Mouse (Mus musculus): ENCODE measurements around the gene Prss33. TPM values are rescaled to one million over a fixed set of nuclear protein-coding genes. Genes with fewer than 3 reads are reported as not detected.

Prss33 gene
- polyA plus RNA-seq, 1 experiment from 2014 or later = 0.21 TPM

GRCm38 (mm10) chr17:23831201-23831600 lies 4.7 kb downstream of the Prss33 start:
- no peak overlapping the region for H3K4me3 ChIP-seq (replicated peaks; ENCODE audit: low read length)
- ATAC-seq (ENCODE audit: insufficient read depth, low FRiP score) = no peak
- WGBS = 90% methylated on average over 1 of the region's 1 CpGs
- H3K4me1 ChIP-seq (ENCODE audit: control insufficient read depth, insufficient read depth, low read length) = peaks cover 14% of the 10 kb centered on the region
- H3K27ac ChIP-seq (ENCODE audit: low read length) = no peak overlapping the region
- no peaks in the 10 kb centered on the region for H3K9me3 ChIP-seq (replicated peaks; ENCODE audit: control insufficient read depth, low read length)
- H3K9ac ChIP-seq (ENCODE audit: low read length) = no peak overlapping the region
- peaks cover 3% of the 10 kb centered on the region; the same call in 1 of the 2 replicates for H3K36me3 ChIP-seq (ENCODE audit: control insufficient read depth, insufficient read depth, low read length)
- peaks cover 7% of the 10 kb centered on the region for H3K27me3 ChIP-seq (ENCODE audit: control insufficient read depth, insufficient read depth, low read length)
- no peak overlapping the region for H3K4me2 ChIP-seq (ENCODE audit: low read depth, low read length)

GRCm38 (mm10) chr17:23829064-23829619 lies 6.7 kb downstream of the Prss33 start, which contains the start of gene Elob:
TSS of gene Elob (minus strand) at chr17:23829136.
- under 1% methylated on average over 24 of the region's 42 CpGs for WGBS
- H3K36me3 ChIP-seq (ENCODE audit: control insufficient read depth, insufficient read depth, low read length) = peaks cover 18% of the 10 kb centered on the region
- H3K9ac ChIP-seq (ENCODE audit: low read length) = peak within 1 kb of the TSS; percentile 85
- ATAC-seq (ENCODE audit: insufficient read depth, low FRiP score) = peak; percentile 97
- H3K4me1 ChIP-seq (ENCODE audit: control insufficient read depth, insufficient read depth, low read length) = peaks cover 14% of the 10 kb centered on the region
- H3K27ac ChIP-seq (ENCODE audit: low read length) = peak within 1 kb of the TSS; percentile 97
- H3K9me3 ChIP-seq (replicated peaks; ENCODE audit: control insufficient read depth, low read length) = no peaks in the 10 kb centered on the region
- H3K27me3 ChIP-seq (ENCODE audit: control insufficient read depth, insufficient read depth, low read length) = peaks cover 7% of the 10 kb centered on the region
- H3K4me3 ChIP-seq (replicated peaks; ENCODE audit: low read length) = peak within 1 kb of the TSS; percentile 88
- peak within 1 kb of the TSS; percentile 85 for H3K4me2 ChIP-seq (ENCODE audit: low read depth, low read length)

DNA sequence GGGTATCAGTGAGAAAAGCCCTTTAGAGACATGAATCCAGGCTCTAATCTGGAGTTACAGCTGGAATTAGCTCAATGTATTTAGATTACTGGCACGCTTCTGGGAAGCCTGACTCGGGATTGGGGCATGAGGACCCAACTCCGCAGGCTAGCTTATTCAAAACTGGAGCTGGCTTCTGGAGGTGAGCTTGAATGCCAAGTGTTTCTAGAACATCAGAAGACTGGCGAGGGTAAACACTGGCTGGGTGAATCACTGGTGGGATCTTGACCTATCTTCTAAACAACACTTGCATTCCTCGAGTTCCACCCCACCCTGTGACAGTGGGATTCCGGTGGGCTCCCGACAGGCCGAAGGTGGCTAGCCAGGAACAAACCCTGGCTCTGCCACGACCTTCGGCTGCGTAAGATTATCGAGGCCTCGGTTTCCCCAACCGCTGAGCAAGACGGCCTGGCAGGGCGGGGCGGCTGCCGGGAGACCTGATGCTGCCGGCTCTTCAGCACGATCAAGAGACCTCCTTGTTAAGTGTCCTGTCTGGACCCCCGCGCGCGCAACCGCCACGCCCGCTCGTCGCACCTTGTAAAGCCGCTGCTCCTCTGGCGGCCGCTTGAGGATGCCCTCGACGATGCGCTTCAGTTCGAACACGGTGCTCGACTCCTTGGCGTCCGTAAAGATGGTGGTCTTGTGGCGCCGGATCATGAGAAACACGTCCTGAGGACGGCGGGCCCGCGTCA lies 7.4 kb downstream of the Prss33 start:
- WGBS = under 1% methylated on average over 47 of the region's 47 CpGs
- Histone ChIP-seq H3K9ac (ENCODE audit: low read length) (peak overlapping the region; percentile 85), H3K4me2 (ENCODE audit: low read depth, low read length) (peak overlapping the region; percentile 85), H3K27ac (ENCODE audit: low read length) (peak overlapping the region; percentile 72), H3K4me1 (ENCODE audit: control insufficient read depth, insufficient read depth, low read length) (peaks cover 14% of the 10 kb centered on the region), H3K36me3 (ENCODE audit: control insufficient read depth, insufficient read depth, low read length) (peaks cover 23% of the 10 kb centered on the region), H3K9me3 (replicated peaks; ENCODE audit: control insufficient read depth, low read length) (no peaks in the 10 kb centered on the region), H3K4me3 (replicated peaks; ENCODE audit: low read length) (peak overlapping the region; percentile 88), H3K27me3 (ENCODE audit: control insufficient read depth, insufficient read depth, low read length) (peaks cover 7% of the 10 kb centered on the region)
- ATAC-seq (ENCODE audit: insufficient read depth, low FRiP score) = peak; percentile 69

DNA sequence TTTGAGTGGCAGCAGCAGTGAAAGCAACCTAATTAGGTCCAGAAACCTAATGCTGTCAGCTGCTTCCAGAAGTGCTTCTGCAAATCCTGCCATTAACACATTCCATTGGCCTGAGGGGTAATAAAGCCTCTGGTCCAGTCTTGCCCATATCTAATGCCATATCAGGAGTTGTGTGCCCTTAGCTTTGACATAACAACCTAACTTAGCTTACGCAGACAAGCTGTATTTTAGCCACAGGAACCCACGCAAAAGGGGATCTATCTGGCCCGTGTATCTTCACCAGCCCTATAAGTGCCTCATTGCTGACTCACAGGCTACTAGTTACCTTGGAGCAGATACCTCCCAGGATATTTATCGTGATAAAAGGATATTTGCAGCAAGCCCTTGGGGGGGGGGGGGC lies 10.3 kb downstream of the Prss33 start:
- no peak for ATAC-seq (ENCODE audit: insufficient read depth, low FRiP score)
- no peaks in the 10 kb centered on the region for H3K27me3 ChIP-seq (ENCODE audit: control insufficient read depth, insufficient read depth, low read length)
- no peak overlapping the region for H3K4me2 ChIP-seq (ENCODE audit: low read depth, low read length)
- no peak overlapping the region for H3K4me3 ChIP-seq (replicated peaks; ENCODE audit: low read length)
- H3K9ac ChIP-seq (ENCODE audit: low read length) = no peak overlapping the region
- no peaks in the 10 kb centered on the region for H3K9me3 ChIP-seq (replicated peaks; ENCODE audit: control insufficient read depth, low read length)
- no peak overlapping the region for H3K27ac ChIP-seq (ENCODE audit: low read length)
- WGBS = 82% methylated on average over 4 of the region's 4 CpGs
- H3K36me3 ChIP-seq (ENCODE audit: control insufficient read depth, insufficient read depth, low read length) = peaks cover 42% of the 10 kb centered on the region
- H3K4me1 ChIP-seq (ENCODE audit: control insufficient read depth, insufficient read depth, low read length) = peaks cover 14% of the 10 kb centered on the region

- H3K9ac ChIP-seq (ENCODE audit: low read length) = no peak overlapping the region
- H3K4me1 ChIP-seq (ENCODE audit: control insufficient read depth, insufficient read depth, low read length) = peaks cover 14% of the 10 kb centered on the region
- H3K27me3 ChIP-seq (ENCODE audit: control insufficient read depth, insufficient read depth, low read length) = no peaks in the 10 kb centered on the region
- H3K9me3 ChIP-seq (replicated peaks; ENCODE audit: control insufficient read depth, low read length) = peaks cover 11% of the 10 kb centered on the region
- peaks cover 61% of the 10 kb centered on the region for H3K36me3 ChIP-seq (ENCODE audit: control insufficient read depth, insufficient read depth, low read length)
- no peak overlapping the region for H3K27ac ChIP-seq (ENCODE audit: low read length)
- WGBS = 94% methylated on average over 12 of the region's 12 CpGs
- ATAC-seq (ENCODE audit: insufficient read depth, low FRiP score) = no peak
- no peak overlapping the region for H3K4me2 ChIP-seq (ENCODE audit: low read depth, low read length)
- no peak overlapping the region for H3K4me3 ChIP-seq (replicated peaks; ENCODE audit: low read length)
Observed at GRCm38 (mm10) chr17:23823614-23824013, 12.2 kb downstream of the Prss33 start.

- Histone ChIP-seq H3K36me3 (ENCODE audit: control insufficient read depth, insufficient read depth, low read length) (peaks cover 67% of the 10 kb centered on the region), H3K4me3 (replicated peaks; ENCODE audit: low read length) (no peak overlapping the region), H3K27me3 (ENCODE audit: control insufficient read depth, insufficient read depth, low read length) (no peaks in the 10 kb centered on the region), H3K27ac (ENCODE audit: low read length) (peak overlapping the region; percentile 24; the same call in 1 of the 2 replicates), H3K9me3 (replicated peaks; ENCODE audit: control insufficient read depth, low read length) (peaks cover 17% of the 10 kb centered on the region), H3K4me2 (ENCODE audit: low read depth, low read length) (no peak overlapping the region), H3K9ac (ENCODE audit: low read length) (no peak overlapping the region), H3K4me1 (ENCODE audit: control insufficient read depth, insufficient read depth, low read length) (peaks cover 11% of the 10 kb centered on the region)
- 79% methylated on average over 16 of the region's 16 CpGs for whole genome bisulfite sequencing
- ATAC-seq (ENCODE audit: insufficient read depth, low FRiP score) = no peak
Observed at GRCm38 (mm10) chr17:23823018-23823417, 12.8 kb downstream of the Prss33 start.

- no peak overlapping the region for H3K4me2 ChIP-seq (ENCODE audit: low read depth, low read length)
- WGBS = 66% methylated on average over 6 of the region's 6 CpGs
- no peaks in the 10 kb centered on the region for H3K27me3 ChIP-seq (ENCODE audit: control insufficient read depth, insufficient read depth, low read length)
- H3K4me3 ChIP-seq (replicated peaks; ENCODE audit: low read length) = no peak overlapping the region
- no peak overlapping the region for H3K27ac ChIP-seq (ENCODE audit: low read length)
- peaks cover 2% of the 10 kb centered on the region; the same call in 1 of the 2 replicates for H3K4me1 ChIP-seq (ENCODE audit: control insufficient read depth, insufficient read depth, low read length)
- no peak for ATAC-seq (ENCODE audit: insufficient read depth, low FRiP score)
- peaks cover 19% of the 10 kb centered on the region for H3K9me3 ChIP-seq (replicated peaks; ENCODE audit: control insufficient read depth, low read length)
- H3K36me3 ChIP-seq (ENCODE audit: control insufficient read depth, insufficient read depth, low read length) = peaks cover 77% of the 10 kb centered on the region
- H3K9ac ChIP-seq (ENCODE audit: low read length) = no peak overlapping the region
Observed at GRCm38 (mm10) chr17:23822094-23822493, 13.8 kb downstream of the Prss33 start.

GRCm38 (mm10) chr17:23820731-23821130 lies 15.1 kb downstream of the Prss33 start:
- no peak for ATAC-seq (ENCODE audit: insufficient read depth, low FRiP score)
- Histone ChIP-seq H3K4me1 (ENCODE audit: control insufficient read depth, insufficient read depth, low read length) (no peaks in the 10 kb centered on the region), H3K9me3 (replicated peaks; ENCODE audit: control insufficient read depth, low read length) (peaks cover 28% of the 10 kb centered on the region), H3K36me3 (ENCODE audit: control insufficient read depth, insufficient read depth, low read length) (peaks cover 83% of the 10 kb centered on the region), H3K4me2 (ENCODE audit: low read depth, low read length) (no peak overlapping the region), H3K27ac (ENCODE audit: low read length) (no peak overlapping the region), H3K27me3 (ENCODE audit: control insufficient read depth, insufficient read depth, low read length) (no peaks in the 10 kb centered on the region), H3K4me3 (replicated peaks; ENCODE audit: low read length) (no peak overlapping the region), H3K9ac (ENCODE audit: low read length) (no peak overlapping the region)
- 94% methylated on average over 5 of the region's 5 CpGs for WGBS

- no peak overlapping the region for H3K4me3 ChIP-seq (replicated peaks; ENCODE audit: low read length)
- no peak overlapping the region for H3K4me2 ChIP-seq (ENCODE audit: low read depth, low read length)
- no peak for ATAC-seq (ENCODE audit: insufficient read depth, low FRiP score)
- peaks cover 84% of the 10 kb centered on the region for H3K36me3 ChIP-seq (ENCODE audit: control insufficient read depth, insufficient read depth, low read length)
- H3K27ac ChIP-seq (ENCODE audit: low read length) = no peak overlapping the region
- H3K4me1 ChIP-seq (ENCODE audit: control insufficient read depth, insufficient read depth, low read length) = no peaks in the 10 kb centered on the region
- no peaks in the 10 kb centered on the region for H3K27me3 ChIP-seq (ENCODE audit: control insufficient read depth, insufficient read depth, low read length)
- peaks cover 32% of the 10 kb centered on the region for H3K9me3 ChIP-seq (replicated peaks; ENCODE audit: control insufficient read depth, low read length)
- WGBS = 98% methylated on average over 25 of the region's 25 CpGs
- H3K9ac ChIP-seq (ENCODE audit: low read length) = no peak overlapping the region
Observed at GRCm38 (mm10) chr17:23819235-23819634, 16.6 kb downstream of the Prss33 start.

Data from stomach, embryonic 16.5 days (tissue).